Mouse (Mus musculus): Measurements from ENCODE around the gene Spata31d1b. TPM values are rescaled to one million over a fixed set of nuclear protein-coding genes. Genes with fewer than 3 reads are reported as not detected.

The Spata31d1b gene
- not detected in 2 replicates for polyA plus RNA-seq (2015; fragmentation: Nextera tagmentation; extraction: Ambion mirVana)

GRCm38 (mm10) chr13:59711984-59712383 lies at the start of gene Spata31d1b:
Gene Spata31d1b (plus strand): TSS chr13:59712284.

GRCm38 (mm10) chr13:59675151-59676011 lies 36.7 kb upstream of the Spata31d1b start, which contains the start of gene Golm1:
Gene Golm1 (minus strand): TSS chr13:59675811.

GRCm38 (mm10) chr13:59694008-59694407 lies 18.1 kb upstream of the Spata31d1b start, which contains the start of gene 4921517D22Rik:
Gene 4921517D22Rik (minus strand): TSS chr13:59694108.

GRCm38 (mm10) chr13:59710230-59710629 lies 1.9 kb upstream of the Spata31d1b start, which contains the start of gene Spata31d1a:
Gene Spata31d1a (minus strand): TSS chr13:59710330.

GRCm38 (mm10) chr13:59731652-59732051 lies 19.6 kb downstream of the Spata31d1b start, which contains the start of gene Spata31d1d:
Gene Spata31d1d (minus strand): TSS chr13:59731752.

GRCm38 (mm10) chr13:59746711-59747110 lies 34.6 kb downstream of the Spata31d1b start, which contains the start of gene 1700014D04Rik:
Gene 1700014D04Rik (minus strand): TSS chr13:59746752.

Other genes with a start within 250 kb of the Spata31d1b start
- 10.7 and 11.0 TPM in 2 replicates for gene Agtpbp1, start 127.1 kb upstream of the Spata31d1b start, polyA plus RNA-seq (2015; fragmentation: Nextera tagmentation; extraction: Ambion mirVana)
- 41.2 and 43.0 TPM in 2 replicates for gene Naa35, start 127.0 kb upstream of the Spata31d1b start, polyA plus RNA-seq (2015; fragmentation: Nextera tagmentation; extraction: Ambion mirVana)
- 28.3 and 32.3 TPM in 2 replicates for gene Golm1, start 36.5 kb upstream of the Spata31d1b start, polyA plus RNA-seq (2015; fragmentation: Nextera tagmentation; extraction: Ambion mirVana)
- gene 4921517D22Rik, start 18.2 kb upstream of the Spata31d1b start, polyA plus RNA-seq (2015; fragmentation: Nextera tagmentation; extraction: Ambion mirVana) = 0.04 TPM in 1 of 2 replicates, not detected in the other
- 0.87 and 1.1 TPM in 2 replicates for gene Spata31d1a, start 2.0 kb upstream of the Spata31d1b start, polyA plus RNA-seq (2015; fragmentation: Nextera tagmentation; extraction: Ambion mirVana)
- not detected in 2 replicates for gene Spata31d1d, start 19.5 kb downstream of the Spata31d1b start, polyA plus RNA-seq (2015; fragmentation: Nextera tagmentation; extraction: Ambion mirVana)
- gene 1700014D04Rik, start 34.5 kb downstream of the Spata31d1b start, polyA plus RNA-seq (2015; fragmentation: Nextera tagmentation; extraction: Ambion mirVana) = not detected in 2 replicates
- 221 and 249 TPM in 2 replicates for gene Isca1, start 57.5 kb downstream of the Spata31d1b start, polyA plus RNA-seq (2015; fragmentation: Nextera tagmentation; extraction: Ambion mirVana)
- gene Gm49354, start 70.0 kb downstream of the Spata31d1b start, polyA plus RNA-seq (2015; fragmentation: Nextera tagmentation; extraction: Ambion mirVana) = not detected in 2 replicates
- 81.7 and 84.4 TPM in 2 replicates for gene Tut7, start 110.9 kb downstream of the Spata31d1b start, polyA plus RNA-seq (2015; fragmentation: Nextera tagmentation; extraction: Ambion mirVana)

Data from spleen, postnatal 0 days (tissue).